Mouse (Mus musculus) forebrain, embryonic 16.5 days (tissue): ENCODE data around the gene Col2a1. TPM values are rescaled to one million over a fixed set of nuclear protein-coding genes. Genes with fewer than 3 reads are reported as not detected.

Experiments
- ATAC-seq: fragments of 200-750 bp; cut with Nextera tagmentation; 2 replicates; pipeline ENCODE4 v1.8.0; 2017; ENCODE audit warnings: mild to moderate bottlenecking, moderate library complexity
- H3K27ac ChIP-seq: fragments of 300-500 bp; sonication (generic); 2 replicates; pipeline ENCODE4 v1.5.1; 2014; ENCODE audit warnings: low read length, control low read depth
- H3K27me3 ChIP-seq: fragments of 300-500 bp; sonication (generic); replicated peaks from 2 replicates; pipeline ENCODE4 v1.6.1; 2014; ENCODE audit warnings: low read length; ENCODE audit not compliant: control insufficient read depth, insufficient read depth
- H3K36me3 ChIP-seq: fragments of 300-500 bp; sonication (generic); 2 replicates; pipeline ENCODE4 v1.6.1; 2014; ENCODE audit not compliant: control insufficient read depth, insufficient read depth
- H3K4me1 ChIP-seq: fragments of 300-500 bp; sonication (generic); replicated peaks from 2 replicates; pipeline ENCODE4 v1.6.1; 2014; ENCODE audit warnings: low read length; ENCODE audit not compliant: control insufficient read depth, insufficient read depth
- H3K4me2 ChIP-seq: fragments of 300-500 bp; sonication (generic); 2 replicates; pipeline ENCODE4 v1.6.1; 2014; ENCODE audit warnings: mild to moderate bottlenecking, low read length, control low read depth
- H3K4me3 ChIP-seq: fragments of 300-500 bp; sonication (generic); replicated peaks from 2 replicates; pipeline ENCODE4 v1.5.1; 2014; ENCODE audit warnings: mild to moderate bottlenecking, low read length, control low read depth
- H3K9ac ChIP-seq: fragments of 300-500 bp; sonication (generic); replicated peaks from 2 replicates; pipeline ENCODE4 v1.6.1; 2014; ENCODE audit warnings: low read depth, low read length, control low read depth
- H3K9me3 ChIP-seq: fragments of 300-500 bp; sonication (generic); 2 replicates; pipeline ENCODE4 v1.6.1; 2016; ENCODE audit warnings: low read length; ENCODE audit not compliant: control insufficient read depth
- WGBS: fragments of 180-500 bp; shearing (Covaris S2); extraction: QIAGEN DNeasy Blood & Tissue Kit; methylation state at CpG from one replicate; pipeline ENCODE4 v1.1.7; 2014; 5-methylcytosine and 5-hydroxymethylcytosine counted together
- polyA plus RNA-seq: library from polyadenylated mRNA; unstranded; fragments of >200 nt; fragmentation: Nextera tagmentation; extraction: Ambion mirVana; gene quantifications from 2 replicates; pipeline ENCODE4 v1.2.1, GENCODE M21; 2015

Col2a1 gene
- polyA plus RNA-seq, 1 experiment from 2014 or later, result 16.6 TPM

DNA sequence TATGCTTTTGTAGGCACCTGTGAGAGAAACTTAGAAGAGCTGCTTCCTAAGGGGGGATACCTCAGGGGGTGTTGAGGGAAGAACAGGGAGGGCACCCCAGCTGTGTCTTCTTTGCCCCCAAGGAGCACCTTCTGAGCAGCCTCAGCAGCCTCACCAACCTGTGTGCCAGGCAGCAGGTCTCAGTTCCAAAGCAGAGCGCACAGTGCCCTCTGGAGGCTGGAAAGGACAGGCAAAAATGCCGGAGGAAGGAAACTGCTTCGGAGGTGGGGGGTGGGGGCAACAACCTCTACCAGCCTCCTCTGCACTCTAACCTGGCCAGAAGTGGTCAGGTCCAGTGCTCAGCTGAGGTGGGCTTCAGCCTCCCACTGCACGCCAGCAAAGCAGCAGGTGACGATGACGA is 34.2 kb downstream of the Col2a1 start:
- Histone ChIP-seq H3K9ac (no peak overlapping the region), H3K36me3 (no peaks in the 10 kb centered on the region; the same call in 1 of the 2 replicates), H3K4me2 (no peak overlapping the region), H3K9me3 (no peaks in the 10 kb centered on the region), H3K4me3 (no peak overlapping the region), H3K4me1 (peaks cover 3% of the 10 kb centered on the region; the same call in 1 of the 2 replicates), H3K27ac (no peak overlapping the region), H3K27me3 (no peaks in the 10 kb centered on the region)
- no peak for ATAC-seq
- WGBS, result 35% methylated on average over 6 of the region's 6 CpGs

- Histone ChIP-seq H3K9me3 (no peaks in the 10 kb centered on the region), H3K4me2 (peak overlapping the region; percentile 83), H3K4me3 (peak overlapping the region; percentile 82; the same call in 1 of the 2 replicates), H3K36me3 (no peaks in the 10 kb centered on the region; the same call in 1 of the 2 replicates), H3K27me3 (no peaks in the 10 kb centered on the region), H3K9ac (no peak overlapping the region; the same call in 1 of the 2 replicates), H3K4me1 (peaks cover 11% of the 10 kb centered on the region), H3K27ac (no peak overlapping the region)
- 62% methylated on average over 17 of the region's 17 CpGs for WGBS
- ATAC-seq, result no peak
These were observed 39.0 kb downstream of the Col2a1 start for GRCm38 (mm10) chr15:97965311-97966045.

DNA sequence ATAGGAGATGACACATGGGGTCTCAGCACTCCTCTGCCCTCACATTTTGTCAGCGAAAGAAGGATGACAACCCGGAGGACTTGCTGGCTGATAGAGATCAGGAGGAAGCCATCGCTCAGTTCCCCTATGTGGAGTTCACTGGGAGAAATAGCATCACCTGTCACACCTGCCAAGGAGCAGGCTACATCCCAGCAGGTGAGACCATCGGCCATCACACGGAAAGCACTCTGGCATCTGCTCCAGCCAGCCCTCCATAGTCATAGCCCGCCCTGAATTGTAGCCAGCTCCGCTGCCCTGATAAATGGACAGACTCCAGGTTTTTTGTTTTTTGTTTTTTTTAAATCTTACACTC is 39.7 kb downstream of the Col2a1 start:
- WGBS, result 12% methylated on average over 7 of the region's 7 CpGs
- Histone ChIP-seq H3K27me3 (no peaks in the 10 kb centered on the region), H3K4me3 (peak overlapping the region; percentile 82), H3K36me3 (no peaks in the 10 kb centered on the region; the same call in 1 of the 2 replicates), H3K9ac (peak overlapping the region; percentile 78), H3K4me2 (peak overlapping the region; percentile 83), H3K9me3 (no peaks in the 10 kb centered on the region), H3K27ac (no peak overlapping the region; the same call in 1 of the 2 replicates), H3K4me1 (peaks cover 11% of the 10 kb centered on the region)
- ATAC-seq, result peak; percentile 18; the same call in 1 of the 2 replicates

- H3K4me3 ChIP-seq, result peak within 1 kb of the TSS; percentile 82
- peaks cover 11% of the 10 kb centered on the region for H3K4me1 ChIP-seq
- no peaks in the 10 kb centered on the region for H3K27me3 ChIP-seq
- H3K4me2 ChIP-seq, result peak within 1 kb of the TSS; percentile 83
- peak within 1 kb of the TSS; percentile 78 for H3K9ac ChIP-seq
- peak within 1 kb of the TSS; percentile 85 for H3K27ac ChIP-seq
- WGBS, result under 1% methylated on average over 67 of the region's 67 CpGs
- H3K9me3 ChIP-seq, result no peaks in the 10 kb centered on the region
- no peaks in the 10 kb centered on the region for H3K36me3 ChIP-seq
- ATAC-seq, result peak; percentile 95
These were observed 40.3 kb downstream of the Col2a1 start, which contains the start of gene Tmem106c for GRCm38 (mm10) chr15:97963989-97964835. Gene Tmem106c (plus strand): TSS chr15:97964200.

DNA sequence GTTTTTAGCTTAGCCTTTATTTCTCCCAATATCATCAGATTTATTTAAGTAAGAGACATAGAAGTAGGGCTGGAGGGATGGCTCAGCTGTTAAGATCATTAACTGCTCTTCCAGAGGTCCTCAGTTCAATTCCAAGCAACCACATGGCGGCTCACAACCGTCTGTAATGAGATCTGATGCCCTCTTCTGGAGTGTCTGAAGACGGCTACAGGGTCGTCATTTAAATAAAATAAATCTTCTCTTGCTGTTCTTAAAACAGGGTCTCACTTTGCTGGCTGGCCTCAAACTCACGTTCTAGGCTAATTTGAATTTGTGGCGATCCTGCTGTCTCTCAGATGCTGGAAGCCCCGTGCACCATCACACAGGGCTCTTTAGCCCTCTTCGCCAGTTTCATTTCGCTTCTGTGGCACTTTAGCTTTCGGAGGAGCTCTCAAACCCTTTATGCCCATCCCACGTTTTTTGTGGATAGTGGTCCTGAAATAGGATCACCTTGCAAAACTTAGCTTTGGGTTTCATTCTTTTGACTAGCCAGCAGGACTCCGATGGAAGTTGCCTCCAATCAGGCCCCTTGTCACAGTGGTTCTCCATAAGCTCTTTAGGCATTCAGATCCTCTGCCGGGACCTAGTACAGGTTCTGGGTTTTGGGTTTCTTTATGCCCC is 41.0 kb downstream of the Col2a1 start:
- peak overlapping the region; percentile 38 for H3K27ac ChIP-seq
- 9% methylated on average over 13 of the region's 13 CpGs for WGBS
- no peak for ATAC-seq

DNA sequence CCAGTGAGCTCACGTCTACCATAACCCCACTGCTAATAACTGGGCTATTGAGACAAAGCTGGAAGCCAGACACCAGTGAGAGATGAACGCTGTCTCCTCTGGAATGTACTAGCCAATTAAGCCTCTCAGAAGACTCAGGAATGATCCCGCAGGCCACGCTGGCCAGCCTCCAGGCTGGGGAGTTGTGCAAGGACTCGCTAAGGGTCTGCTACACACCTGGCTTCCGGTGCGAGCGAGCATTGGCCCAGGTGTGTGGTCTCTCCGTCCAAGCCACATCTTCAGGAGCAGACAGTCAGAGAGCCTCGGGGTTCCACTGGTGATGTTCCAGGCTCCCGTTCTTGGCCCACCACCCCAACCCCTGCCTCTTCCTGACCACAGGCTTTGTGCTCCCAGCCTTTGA is 48.1 kb downstream of the Col2a1 start:
- H3K9me3 ChIP-seq, result no peaks in the 10 kb centered on the region
- H3K36me3 ChIP-seq, result no peaks in the 10 kb centered on the region
- no peak overlapping the region for H3K4me3 ChIP-seq
- ATAC-seq, result no peak
- H3K27ac ChIP-seq, result no peak overlapping the region
- peaks cover 2% of the 10 kb centered on the region; the same call in 1 of the 2 replicates for H3K4me1 ChIP-seq
- no peak overlapping the region for H3K4me2 ChIP-seq
- WGBS, result 56% methylated on average over 11 of the region's 11 CpGs
- H3K27me3 ChIP-seq, result no peaks in the 10 kb centered on the region
- H3K9ac ChIP-seq, result no peak overlapping the region

More for the DNA sequence above, 41.0 kb downstream of the Col2a1 start:
- Histone ChIP-seq H3K4me1 (peaks cover 11% of the 10 kb centered on the region), H3K9ac (peak overlapping the region; percentile 62), H3K36me3 (no peaks in the 10 kb centered on the region), H3K9me3 (no peaks in the 10 kb centered on the region), H3K4me3 (peak overlapping the region; percentile 82), H3K4me2 (peak overlapping the region; percentile 83), H3K27me3 (no peaks in the 10 kb centered on the region)

DNA sequence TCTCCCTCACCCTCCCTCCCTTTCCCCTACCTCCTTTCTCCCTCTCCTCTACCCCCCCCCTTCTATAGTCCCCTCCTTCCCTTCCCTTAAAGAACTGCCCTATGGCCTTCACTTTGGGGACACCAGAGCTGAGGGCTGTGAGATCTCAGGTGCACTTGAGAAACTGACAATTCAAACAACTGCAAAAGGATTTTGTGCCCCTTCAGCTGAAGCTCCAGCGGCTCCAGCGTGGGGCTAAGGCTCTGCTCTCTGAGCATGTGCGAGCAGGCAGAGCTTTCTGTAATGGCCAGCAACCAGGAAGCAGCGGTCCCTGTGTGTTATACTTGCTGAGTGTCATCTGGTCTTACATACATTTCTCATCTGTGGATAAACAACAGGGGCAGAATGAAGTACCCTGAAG is 48.8 kb downstream of the Col2a1 start:
- peaks cover 2% of the 10 kb centered on the region; the same call in 1 of the 2 replicates for H3K4me1 ChIP-seq
- H3K27me3 ChIP-seq, result no peaks in the 10 kb centered on the region
- H3K4me2 ChIP-seq, result no peak overlapping the region
- no peak overlapping the region for H3K4me3 ChIP-seq
- H3K27ac ChIP-seq, result no peak overlapping the region
- no peaks in the 10 kb centered on the region for H3K9me3 ChIP-seq
- no peak overlapping the region for H3K9ac ChIP-seq
- H3K36me3 ChIP-seq, result no peaks in the 10 kb centered on the region
- WGBS, result 18% methylated on average over 4 of the region's 4 CpGs
- ATAC-seq, result no peak

GRCm38 (mm10) chr15:97955286-97955685 is 49.2 kb downstream of the Col2a1 start:
- H3K4me1 ChIP-seq, result peaks cover 2% of the 10 kb centered on the region; the same call in 1 of the 2 replicates
- H3K9me3 ChIP-seq, result no peaks in the 10 kb centered on the region
- H3K36me3 ChIP-seq, result no peaks in the 10 kb centered on the region
- H3K27ac ChIP-seq, result no peak overlapping the region
- H3K9ac ChIP-seq, result no peak overlapping the region
- H3K4me3 ChIP-seq, result no peak overlapping the region
- ATAC-seq, result no peak
- no peaks in the 10 kb centered on the region for H3K27me3 ChIP-seq
- 73% methylated on average over 1 of the region's 1 CpGs for WGBS
- no peak overlapping the region for H3K4me2 ChIP-seq

DNA sequence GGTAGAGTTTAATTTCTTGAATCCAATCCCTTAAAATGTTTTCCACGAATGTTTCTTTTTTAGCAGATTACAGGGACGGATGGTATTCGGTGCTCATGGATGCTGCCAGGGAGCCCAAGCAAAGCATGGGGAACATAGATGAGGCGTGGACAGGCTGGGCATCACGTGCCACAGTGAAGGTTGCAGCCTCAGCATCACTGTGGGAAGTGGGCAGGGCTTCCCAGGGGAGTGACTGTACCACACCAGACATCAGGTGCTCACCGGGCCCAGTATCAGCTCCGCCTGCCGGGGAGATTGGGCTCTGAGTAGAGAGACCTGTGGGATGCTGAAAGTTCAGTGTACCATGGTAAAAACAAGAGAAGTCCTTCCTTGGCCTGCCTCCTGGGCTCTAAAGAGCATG is 49.8 kb downstream of the Col2a1 start:
- Histone ChIP-seq H3K36me3 (no peaks in the 10 kb centered on the region), H3K4me1 (peaks cover 2% of the 10 kb centered on the region; the same call in 1 of the 2 replicates), H3K9ac (no peak overlapping the region), H3K4me2 (no peak overlapping the region), H3K27me3 (no peaks in the 10 kb centered on the region), H3K27ac (no peak overlapping the region), H3K4me3 (no peak overlapping the region), H3K9me3 (no peaks in the 10 kb centered on the region)
- ATAC-seq, result no peak
- WGBS, result 85% methylated on average over 8 of the region's 8 CpGs
